Mouse (Mus musculus): ENCODE results near the gene Ubash3a. TPM values are rescaled to one million over a fixed set of nuclear protein-coding genes. Genes with fewer than 3 reads are reported as not detected.

Gene Ubash3a
- polyA plus RNA-seq, 1 experiment: 1.6 TPM

DNA sequence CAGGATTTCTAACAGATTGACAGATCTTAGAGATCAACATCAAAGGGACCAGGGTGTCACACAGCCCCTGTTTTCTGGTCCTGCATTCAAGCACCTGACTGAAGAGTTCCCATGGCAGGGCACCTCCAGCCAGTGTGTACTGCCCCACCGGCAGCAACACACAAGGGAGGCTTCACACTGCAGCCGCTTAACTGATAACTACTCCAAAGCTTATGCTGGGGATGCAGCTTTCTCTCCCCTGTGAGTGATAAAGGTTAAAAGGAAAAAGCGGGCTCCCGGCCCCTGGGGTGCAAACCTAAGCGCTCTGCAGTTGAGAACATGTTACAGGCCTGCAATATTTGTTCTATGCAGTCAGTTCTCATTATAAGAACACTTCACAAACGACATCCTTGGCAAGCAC lies 24.1 kb downstream of the Ubash3a start:
- no peaks in the 10 kb centered on the region for H3K27me3 ChIP-seq (replicated peaks; ENCODE audit: control insufficient read depth, insufficient read depth, low read length)
- no peak for TF ChIP-seq POLR2A (IDR thresholded peaks at IDR 0.05; ENCODE audit: low read depth, low read length)
- TF ChIP-seq CTCF (conservative IDR thresholded peaks at IDR 0.05; ENCODE audit: insufficient read depth, insufficient read length, low read depth, low read length): no peak
- H3K27ac ChIP-seq (ENCODE audit: insufficient read depth, low read depth, low read length): no peak overlapping the region
- 75% methylated on average over 6 of the region's 6 CpGs for WGBS
- DNase-seq: no peak
- no peaks in the 10 kb centered on the region for H3K4me1 ChIP-seq (ENCODE audit: control insufficient read depth, insufficient read depth, low read length)
- H3K36me3 ChIP-seq (ENCODE audit: control insufficient read depth, insufficient read depth, low read length): no peaks in the 10 kb centered on the region
- no peak overlapping the region for H3K4me3 ChIP-seq (ENCODE audit: insufficient read depth, low read depth, low read length)

DNA sequence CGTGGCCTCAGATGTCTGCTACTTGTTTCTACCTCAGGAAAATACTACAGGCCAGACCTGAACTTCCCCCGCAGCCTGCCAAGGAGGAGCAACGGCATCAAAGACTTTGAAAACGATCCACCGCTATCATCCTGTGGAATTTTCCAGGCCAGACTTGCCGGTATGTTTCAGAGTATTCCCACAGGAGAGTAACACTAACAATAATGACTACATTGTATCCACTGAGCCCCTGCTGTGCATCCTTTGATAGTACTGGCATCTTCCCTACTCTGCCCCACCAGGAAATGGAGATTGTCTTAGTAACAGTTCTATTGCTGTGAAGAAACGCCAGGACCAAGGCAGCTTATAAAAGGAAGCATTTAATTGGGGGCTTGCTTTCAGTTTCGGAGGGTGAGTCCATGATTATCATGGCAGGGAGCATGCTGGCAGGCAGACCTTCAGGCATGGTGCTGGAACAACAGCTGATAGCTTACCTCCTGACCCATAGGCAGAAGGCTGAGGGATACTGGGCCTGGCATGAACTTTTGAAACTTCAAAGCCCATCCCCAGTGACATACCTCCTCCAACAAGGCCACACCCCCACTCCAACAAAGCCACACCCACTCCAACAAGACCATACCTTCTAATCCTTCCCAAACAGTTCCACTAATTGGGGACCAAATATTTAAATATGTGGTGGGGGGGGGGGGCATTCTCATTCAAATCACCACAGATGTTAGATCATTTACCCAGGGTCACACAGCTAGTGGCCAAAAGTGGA lies 24.8 kb downstream of the Ubash3a start:
- peak; percentile 11 for DNase-seq
- no peaks in the 10 kb centered on the region for H3K36me3 ChIP-seq (ENCODE audit: control insufficient read depth, insufficient read depth, low read length)
- H3K4me3 ChIP-seq (ENCODE audit: insufficient read depth, low read depth, low read length): no peak overlapping the region
- no peaks in the 10 kb centered on the region for H3K4me1 ChIP-seq (ENCODE audit: control insufficient read depth, insufficient read depth, low read length)
- H3K27me3 ChIP-seq (replicated peaks; ENCODE audit: control insufficient read depth, insufficient read depth, low read length): no peaks in the 10 kb centered on the region
- H3K27ac ChIP-seq (ENCODE audit: insufficient read depth, low read depth, low read length): no peak overlapping the region
- TF ChIP-seq POLR2A (IDR thresholded peaks at IDR 0.05; ENCODE audit: low read depth, low read length) (no peak), CTCF (conservative IDR thresholded peaks at IDR 0.05; ENCODE audit: insufficient read depth, insufficient read length, low read depth, low read length) (no peak)
- 42% methylated on average over 8 of the region's 8 CpGs for WGBS

DNA sequence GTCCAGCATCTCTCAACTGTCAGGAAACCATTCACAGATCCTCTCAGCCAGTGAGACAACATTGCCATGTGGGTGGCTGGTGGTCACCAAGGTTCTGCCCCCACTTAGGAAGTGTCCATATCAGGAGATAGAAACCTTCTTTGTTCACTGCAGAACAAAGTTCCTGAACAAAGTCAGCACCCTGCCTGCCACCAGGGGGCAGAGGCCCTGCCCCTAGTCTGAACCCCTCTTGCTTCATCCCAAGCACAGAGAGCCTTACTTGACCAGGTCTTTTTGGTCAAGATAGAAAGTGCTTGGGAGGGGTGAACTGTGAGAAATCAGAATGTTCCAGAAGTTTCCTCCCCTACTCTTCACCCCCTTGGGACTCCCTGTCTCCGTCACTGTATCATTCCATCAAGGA lies 28.2 kb downstream of the Ubash3a start:
- H3K36me3 ChIP-seq (ENCODE audit: control insufficient read depth, insufficient read depth, low read length): no peaks in the 10 kb centered on the region
- TF ChIP-seq POLR2A (IDR thresholded peaks at IDR 0.05; ENCODE audit: low read depth, low read length): no peak
- 0 out of 2 replicates have a peak, but pooled peaks have one; percentile 7 for TF ChIP-seq CTCF (conservative IDR thresholded peaks at IDR 0.05; ENCODE audit: insufficient read depth, insufficient read length, low read depth, low read length)
- no peak overlapping the region for H3K4me3 ChIP-seq (ENCODE audit: insufficient read depth, low read depth, low read length)
- no peak overlapping the region for H3K27ac ChIP-seq (ENCODE audit: insufficient read depth, low read depth, low read length)
- H3K4me1 ChIP-seq (ENCODE audit: control insufficient read depth, insufficient read depth, low read length): no peaks in the 10 kb centered on the region
- no peak for DNase-seq
- WGBS: 93% methylated on average over 1 of the region's 1 CpGs
- no peaks in the 10 kb centered on the region for H3K27me3 ChIP-seq (replicated peaks; ENCODE audit: control insufficient read depth, insufficient read depth, low read length)

DNA sequence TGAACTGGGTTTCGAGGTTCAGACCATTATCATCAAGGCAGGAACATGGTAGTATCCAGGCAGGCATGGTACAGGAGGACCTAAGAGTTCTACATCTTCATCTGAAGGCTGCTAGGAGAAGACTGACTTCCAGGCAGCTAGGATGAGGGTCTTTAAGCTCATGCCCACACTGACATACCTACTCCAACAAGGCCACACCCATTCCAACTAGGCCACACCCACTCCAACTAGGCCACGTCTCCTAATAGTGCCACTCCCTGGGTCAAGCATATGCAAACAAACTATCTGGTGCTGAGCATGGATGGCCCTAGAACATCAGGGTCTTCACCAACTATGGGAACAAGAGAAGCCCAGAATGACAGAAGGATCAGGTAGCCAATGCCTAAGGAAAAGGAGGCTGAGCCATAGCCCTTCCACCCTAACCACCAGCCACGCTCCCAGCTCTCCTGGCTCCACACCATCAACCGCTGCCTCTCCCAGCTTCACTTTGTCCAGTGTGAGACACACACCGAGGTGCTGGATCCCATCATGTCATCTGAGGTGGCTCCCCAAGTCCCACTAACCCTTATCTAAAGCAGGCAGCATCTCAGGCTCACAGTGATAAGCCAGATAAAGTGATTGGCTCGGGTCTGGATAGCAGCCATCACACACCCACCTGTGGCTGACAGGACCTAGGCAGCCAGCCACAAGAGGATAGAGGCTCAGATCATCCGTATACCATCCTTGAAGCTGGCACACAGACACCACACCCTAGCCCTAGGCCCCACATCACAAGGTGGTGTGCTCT lies 30.8 kb downstream of the Ubash3a start:
- no peak overlapping the region for H3K27ac ChIP-seq (ENCODE audit: insufficient read depth, low read depth, low read length)
- H3K36me3 ChIP-seq (ENCODE audit: control insufficient read depth, insufficient read depth, low read length): no peaks in the 10 kb centered on the region
- whole genome bisulfite sequencing: 83% methylated on average over 7 of the region's 7 CpGs
- H3K4me1 ChIP-seq (ENCODE audit: control insufficient read depth, insufficient read depth, low read length): no peaks in the 10 kb centered on the region
- no peaks in the 10 kb centered on the region for H3K27me3 ChIP-seq (replicated peaks; ENCODE audit: control insufficient read depth, insufficient read depth, low read length)
- no peak for DNase-seq
- TF ChIP-seq POLR2A (IDR thresholded peaks at IDR 0.05; ENCODE audit: low read depth, low read length) (no peak), CTCF (conservative IDR thresholded peaks at IDR 0.05; ENCODE audit: insufficient read depth, insufficient read length, low read depth, low read length) (no peak)
- H3K4me3 ChIP-seq (ENCODE audit: insufficient read depth, low read depth, low read length): no peak overlapping the region

DNA sequence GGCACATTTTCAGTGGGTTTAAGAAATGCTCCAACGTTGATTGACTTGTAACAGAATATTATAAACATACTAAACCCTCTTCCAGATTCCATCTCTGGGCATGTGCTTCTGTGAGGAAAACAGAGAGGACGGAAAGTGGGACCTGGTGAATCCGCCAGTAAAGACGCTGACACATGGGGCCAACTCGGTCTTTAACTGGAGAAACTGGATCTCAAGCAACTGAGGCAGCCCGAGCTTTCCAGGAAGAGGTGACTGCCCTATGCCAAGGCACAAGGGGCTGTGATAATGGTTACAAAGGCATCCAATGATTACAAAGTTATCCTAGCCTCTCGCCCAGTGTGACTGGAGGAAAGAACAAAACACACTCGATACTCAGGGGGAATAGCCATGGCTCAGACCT lies 33.5 kb downstream of the Ubash3a start:
- H3K27ac ChIP-seq (ENCODE audit: insufficient read depth, low read depth, low read length): no peak overlapping the region
- no peaks in the 10 kb centered on the region for H3K27me3 ChIP-seq (replicated peaks; ENCODE audit: control insufficient read depth, insufficient read depth, low read length)
- no peaks in the 10 kb centered on the region for H3K4me1 ChIP-seq (ENCODE audit: control insufficient read depth, insufficient read depth, low read length)
- no peak overlapping the region for H3K4me3 ChIP-seq (ENCODE audit: insufficient read depth, low read depth, low read length)
- no peak for TF ChIP-seq CTCF (conservative IDR thresholded peaks at IDR 0.05; ENCODE audit: insufficient read depth, insufficient read length, low read depth, low read length)
- no peak for TF ChIP-seq POLR2A (IDR thresholded peaks at IDR 0.05; ENCODE audit: low read depth, low read length)
- no peaks in the 10 kb centered on the region for H3K36me3 ChIP-seq (ENCODE audit: control insufficient read depth, insufficient read depth, low read length)
- 83% methylated on average over 8 of the region's 8 CpGs for WGBS
- no peak for DNase-seq

DNA sequence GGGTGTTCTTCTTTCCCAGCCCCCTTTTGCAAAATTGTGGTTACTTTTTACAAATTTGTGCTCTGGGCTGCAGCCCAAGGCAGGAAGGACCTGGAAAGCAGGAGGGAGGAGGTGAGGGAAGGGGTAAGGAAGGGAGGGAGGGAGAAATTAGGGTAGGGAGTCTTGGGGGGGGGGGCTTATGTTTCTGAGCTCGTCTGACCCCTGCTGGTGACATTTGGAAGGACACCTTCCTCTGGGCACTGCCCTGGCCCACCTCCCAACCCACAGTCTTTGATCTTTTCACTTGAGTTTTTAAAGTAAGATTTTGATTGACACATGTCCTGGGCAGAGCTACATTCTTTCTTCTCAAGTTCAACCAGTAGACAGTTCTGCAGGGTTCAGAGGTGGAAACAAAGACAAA lies 35.1 kb downstream of the Ubash3a start:
- Histone ChIP-seq H3K27ac (ENCODE audit: insufficient read depth, low read depth, low read length) (no peak overlapping the region), H3K4me3 (ENCODE audit: insufficient read depth, low read depth, low read length) (no peak overlapping the region), H3K27me3 (replicated peaks; ENCODE audit: control insufficient read depth, insufficient read depth, low read length) (no peaks in the 10 kb centered on the region), H3K36me3 (ENCODE audit: control insufficient read depth, insufficient read depth, low read length) (no peaks in the 10 kb centered on the region), H3K4me1 (ENCODE audit: control insufficient read depth, insufficient read depth, low read length) (no peaks in the 10 kb centered on the region)
- TF ChIP-seq CTCF (conservative IDR thresholded peaks at IDR 0.05; ENCODE audit: insufficient read depth, insufficient read length, low read depth, low read length) (peak; percentile 43), POLR2A (IDR thresholded peaks at IDR 0.05; ENCODE audit: low read depth, low read length) (no peak)
- no peak for DNase-seq
- WGBS: 0% methylated on average over 1 of the region's 1 CpGs

DNA sequence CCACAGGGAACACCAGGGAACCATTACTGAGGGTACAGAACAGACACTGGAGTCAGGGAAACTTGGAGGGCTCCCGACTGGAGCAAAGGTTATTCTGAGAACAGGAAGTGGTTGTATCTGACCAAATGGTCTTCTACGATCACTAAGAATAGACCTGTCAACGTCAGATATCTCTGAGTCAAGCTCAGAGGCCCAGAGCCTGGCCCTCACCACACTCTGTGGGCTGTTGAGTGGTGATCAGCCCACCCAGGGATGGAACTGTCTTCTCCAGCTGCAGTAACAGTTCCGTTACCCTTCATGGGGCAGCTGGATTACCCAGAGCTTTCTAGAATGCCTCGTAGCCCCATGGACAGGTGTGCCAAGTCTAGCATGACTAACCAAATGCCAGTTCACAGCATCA lies 37.6 kb downstream of the Ubash3a start:
- no peaks in the 10 kb centered on the region for H3K27me3 ChIP-seq (replicated peaks; ENCODE audit: control insufficient read depth, insufficient read depth, low read length)
- no peak overlapping the region for H3K27ac ChIP-seq (ENCODE audit: insufficient read depth, low read depth, low read length)
- no peak overlapping the region for H3K4me3 ChIP-seq (ENCODE audit: insufficient read depth, low read depth, low read length)
- TF ChIP-seq CTCF (conservative IDR thresholded peaks at IDR 0.05; ENCODE audit: insufficient read depth, insufficient read length, low read depth, low read length): no peak
- no peak for TF ChIP-seq POLR2A (IDR thresholded peaks at IDR 0.05; ENCODE audit: low read depth, low read length)
- no peaks in the 10 kb centered on the region for H3K4me1 ChIP-seq (ENCODE audit: control insufficient read depth, insufficient read depth, low read length)
- 61% methylated on average over 5 of the region's 5 CpGs for WGBS
- DNase-seq: no peak
- H3K36me3 ChIP-seq (ENCODE audit: control insufficient read depth, insufficient read depth, low read length): no peaks in the 10 kb centered on the region

Data from kidney, adult 2 months (tissue).